8 mouse cellular contexts compared by ENCODE assay signal in the genomic region with DNA sequence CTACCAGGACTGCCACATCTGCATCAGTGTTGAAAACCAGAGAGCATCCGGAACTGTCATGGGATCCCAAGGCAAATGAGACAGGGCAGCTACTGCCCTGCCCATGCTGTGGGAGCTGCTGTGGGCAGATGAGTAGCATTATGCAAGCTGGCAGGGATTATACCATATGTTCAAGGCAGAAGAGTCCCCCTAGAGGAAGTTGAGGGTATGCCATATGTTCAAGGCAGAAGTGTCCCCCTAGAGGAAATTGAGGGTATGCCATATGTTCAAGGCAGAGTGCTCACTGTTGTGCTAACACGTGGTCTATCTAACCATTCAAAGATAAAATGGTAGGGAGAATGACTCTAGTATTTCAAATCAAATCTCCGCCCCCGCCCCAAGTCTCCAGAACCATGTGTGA.
DNase-seq lines count a peak whose midpoint lies in the region; ATAC-seq and TF ChIP-seq lines count a peak whose summit lies in the region.
"Had no signal": no experiment of that assay in that cellular context is flagged by ENCODE, and none has a peak within 500 bp of the region (broad histone marks: within the 10 kb centered on the region; RNA-seq: fewer than 3 reads in every experiment).

No protein-coding gene starts in this region.

- no peaks in the 10 kb centered on the region for H3K9me3 ChIP-seq in liver, embryonic 11.5 days (ENCODE audit: control insufficient read depth, low read length)
- H3K9me3 ChIP-seq in liver, embryonic 12.5 days (replicated peaks): no peaks in the 10 kb centered on the region
- H3K9me3 ChIP-seq in lung, embryonic 16.5 days (ENCODE audit: control insufficient read depth, low read length): no peaks in the 10 kb centered on the region
- H3K9me3 ChIP-seq: hindbrain, embryonic 15.5 days had no signal

- no peaks in the 10 kb centered on the region for H3K27me3 ChIP-seq in liver, embryonic 11.5 days (replicated peaks; ENCODE audit: control insufficient read depth, insufficient read depth, low read length)
- H3K27me3 ChIP-seq in liver, embryonic 12.5 days (replicated peaks): no peaks in the 10 kb centered on the region
- H3K27me3 ChIP-seq in Patski: no peaks in the 10 kb centered on the region
- H3K27me3 ChIP-seq in lung, embryonic 16.5 days (ENCODE audit: control insufficient read depth, insufficient read depth, low read depth, low read length): no peaks in the 10 kb centered on the region
- H3K27me3 ChIP-seq: hindbrain, embryonic 15.5 days had no signal

- CTCF ChIA-PET in Patski (lab: Charles Lee): interaction anchor here (0.8 kb wide), 1 partner anchor 61 kb away, joined by 3 read pairs; no protein-coding TSS in a partner anchor

- no peaks in the 10 kb centered on the region for H3K4me1 ChIP-seq in liver, embryonic 11.5 days (replicated peaks; ENCODE audit: control insufficient read depth, insufficient read depth, low read length)
- no peaks in the 10 kb centered on the region for H3K4me1 ChIP-seq in liver, embryonic 12.5 days
- H3K4me1 ChIP-seq in lung, embryonic 16.5 days (replicated peaks; ENCODE audit: control insufficient read depth, insufficient read depth, low read length): no peaks in the 10 kb centered on the region

- no peak overlapping the region for H3K27ac ChIP-seq in liver, embryonic 11.5 days (ENCODE audit: low read depth, low read length)
- no peak overlapping the region for H3K27ac ChIP-seq in liver, embryonic 12.5 days
- H3K27ac ChIP-seq in lung, embryonic 16.5 days (ENCODE audit: low read length): no peak overlapping the region
- H3K27ac ChIP-seq: hindbrain, embryonic 15.5 days had no signal

- H3K9ac ChIP-seq in liver, embryonic 11.5 days (ENCODE audit: low read depth, low read length): no peak overlapping the region
- no peak overlapping the region for H3K9ac ChIP-seq in liver, embryonic 12.5 days
- no peak overlapping the region for H3K9ac ChIP-seq in lung, embryonic 16.5 days (ENCODE audit: low read length)
- H3K9ac ChIP-seq: hindbrain, embryonic 15.5 days had no signal

- no peaks in the 10 kb centered on the region for H3K36me3 ChIP-seq in liver, embryonic 11.5 days (ENCODE audit: control insufficient read depth, insufficient read depth, low read length)
- H3K36me3 ChIP-seq in liver, embryonic 12.5 days: no peaks in the 10 kb centered on the region
- H3K36me3 ChIP-seq in lung, embryonic 16.5 days (ENCODE audit: control insufficient read depth, insufficient read depth, low read length): no peaks in the 10 kb centered on the region
- H3K36me3 ChIP-seq: hindbrain, embryonic 15.5 days had no signal

- POLR2A ChIA-PET in Patski (lab: Charles Lee): no interaction called here

- 71% methylated on average over 4 of the region's 4 CpGs for WGBS in liver, embryonic 11.5 days
- WGBS in liver, embryonic 12.5 days (ENCODE audit: insufficient replicate concordance): 50% methylated on average over 4 of the region's 4 CpGs
- WGBS in lung, embryonic 16.5 days: 67% methylated on average over 4 of the region's 4 CpGs

- TF ChIP-seq CTCF in Patski (IDR thresholded peaks at IDR 0.05): peak; percentile 82

- no peak overlapping the region for H3K4me2 ChIP-seq in liver, embryonic 11.5 days
- no peak overlapping the region for H3K4me2 ChIP-seq in liver, embryonic 12.5 days
- no peak overlapping the region for H3K4me2 ChIP-seq in lung, embryonic 16.5 days (ENCODE audit: low read depth, low read length)
- H3K4me2 ChIP-seq: hindbrain, embryonic 15.5 days had no signal

- in situ Hi-C loops in Patski (cut with MboI; ENCODE audit: low pct_unique_long_range_greater_than_20kb): loop anchor here (25.0 kb wide), 1 partner anchor 674 kb away; no protein-coding TSS in a partner anchor

- DNase-seq in liver, embryonic 11.5 days (ENCODE audit: low spot score): no peak
- DNase-seq in Patski (ENCODE audit: low read depth, low spot score): peak; percentile 31
- DNase-seq in embryo, embryonic 9.5 days (ENCODE audit: extremely low spot score): peak; percentile 19
- DNase-seq in right cerebral cortex, postnatal 14 days: no peak
- DNase-seq in gastrocnemius, postnatal 36 days: no peak

- intact Hi-C loops in gastrocnemius, postnatal 36 days (cut with DNase I): no loop called here

- 0 out of 2 replicates have a peak, but pooled peaks have one; percentile 34 for ATAC-seq in liver, embryonic 11.5 days (replicated peaks; ENCODE audit: low FRiP score)
- ATAC-seq in liver, embryonic 12.5 days: no peak
- peak; percentile 82 for ATAC-seq in Patski
- ATAC-seq in lung, embryonic 16.5 days (ENCODE audit: low read depth): peak; percentile 64

- H3K4me3 ChIP-seq in liver, embryonic 11.5 days (ENCODE audit: low read depth, low read length): no peak overlapping the region
- no peak overlapping the region for H3K4me3 ChIP-seq in liver, embryonic 12.5 days
- H3K4me3 ChIP-seq in lung, embryonic 16.5 days (ENCODE audit: low read length): no peak overlapping the region
- H3K4me3 ChIP-seq: hindbrain, embryonic 15.5 days had no signal

Comparison
In these comparisons a context has a peak if more than half of its experiments do, and no peak if none do; other contexts are left out.
1. DNase-seq: peak in Patski (single experiment) and embryo, embryonic 9.5 days (single experiment); none in liver, embryonic 11.5 days (single experiment), right cerebral cortex, postnatal 14 days (single experiment) and gastrocnemius, postnatal 36 days (0 of 2).